Mouse (Mus musculus) c-Kit-positive CD71-positive TER-119-negative erythroid progenitor cells, embryonic 14.5 days (primary cell): ENCODE results near the gene Gzmk.
"Not testable (repeated sequence)": the region's sequence is repeated elsewhere in the genome, so short reads cannot be mapped to it uniquely, and the experiment has no call there.

Experiments used
- DNase-seq: peaks from one replicate; pipeline ENCODE4 v3.0.0-alpha.2; 2013; ENCODE audit warnings: low read depth

Gzmk gene

DNA sequence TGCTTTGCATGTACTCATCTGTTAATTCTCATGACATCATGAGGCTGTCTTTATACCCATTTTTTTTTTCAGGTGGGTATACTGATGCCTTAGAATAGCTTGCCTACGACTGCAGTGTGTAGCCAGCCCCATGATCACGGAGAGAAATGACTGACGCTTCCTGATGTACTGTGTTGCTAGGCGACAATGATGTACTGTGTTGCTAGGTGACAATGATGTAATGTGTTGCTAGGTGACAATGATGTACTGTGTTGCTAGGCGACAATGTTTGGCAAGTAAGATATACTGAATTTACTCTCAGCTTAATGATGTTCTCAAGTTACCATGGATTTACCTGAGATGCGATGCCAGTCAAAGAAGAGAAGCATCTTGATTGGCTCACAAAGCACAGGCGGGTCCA lies at the start of gene Gzmk:
Gene Gzmk, minus strand, starts transcription at position 98 of the 400 bp plus-strand sequence.
- DNase-seq, result no peak

DNA sequence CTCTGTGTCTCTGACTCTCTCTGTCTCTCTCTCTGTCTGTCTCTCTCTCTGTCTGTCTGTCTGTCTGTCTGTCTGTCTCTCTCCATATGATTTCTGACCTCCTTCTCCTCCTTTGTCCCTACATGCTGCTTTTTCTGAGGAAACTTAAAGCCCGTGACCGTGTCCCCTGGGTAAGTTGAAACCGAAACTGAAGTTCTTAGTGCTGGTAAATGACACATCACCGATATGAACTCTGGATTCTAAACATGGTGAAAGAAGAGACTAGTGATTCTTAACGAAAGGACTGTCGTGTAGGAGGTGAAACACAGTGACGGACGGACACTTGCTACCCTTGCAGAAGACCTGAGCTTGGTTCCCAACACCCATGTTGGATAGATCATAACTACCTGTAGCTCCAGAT lies 45.5 kb upstream of the Gzmk start:
- no peak for DNase-seq

DNA sequence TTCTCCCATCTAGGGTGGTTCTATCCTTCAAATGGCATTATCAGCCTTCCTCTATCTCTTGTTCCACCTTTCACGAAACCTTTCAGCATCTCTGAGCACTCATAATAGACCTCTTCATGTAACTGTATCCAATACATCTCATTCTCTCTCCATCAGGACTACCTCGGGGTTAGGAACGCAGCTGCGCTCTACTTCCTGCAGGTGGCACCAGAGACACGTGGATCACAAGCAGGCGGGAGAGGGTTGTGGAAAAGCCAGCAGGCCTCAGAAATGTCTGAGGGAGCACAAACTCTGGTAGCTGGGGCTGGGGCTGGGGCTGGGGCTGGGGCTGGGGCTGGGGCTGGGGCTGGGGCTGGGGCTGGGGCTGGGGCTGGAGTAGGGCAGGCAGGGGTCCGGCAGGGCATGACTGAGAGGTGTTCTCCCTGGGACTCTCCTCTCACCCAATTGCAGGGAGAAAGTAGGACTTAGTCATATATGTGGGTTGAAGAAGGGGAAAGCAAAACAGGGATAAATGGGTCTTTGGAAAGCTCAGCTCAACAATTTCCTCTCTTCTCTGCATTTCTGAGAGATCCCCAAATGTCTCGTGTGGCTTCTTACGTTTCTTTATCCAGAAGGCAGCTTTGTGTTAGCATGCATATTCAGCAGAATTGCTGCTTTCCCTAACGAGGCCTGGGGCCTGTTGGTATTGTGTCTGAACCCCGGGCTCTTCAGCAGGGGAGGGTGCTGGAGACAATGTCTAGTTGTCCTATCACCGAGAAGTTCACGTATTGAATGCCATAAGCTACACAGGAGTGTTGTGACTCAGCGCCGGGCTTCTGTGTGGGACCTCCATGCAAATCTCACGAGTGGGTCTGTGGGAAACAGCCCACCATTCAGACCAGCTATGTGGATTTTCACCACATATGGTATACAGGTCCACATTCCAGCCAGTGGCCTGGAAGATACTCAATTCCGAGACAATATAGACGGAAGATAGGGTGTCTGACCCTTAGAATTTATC lies 44.4 kb upstream of the Gzmk start:
- DNase-seq, result peak; percentile 55

DNA sequence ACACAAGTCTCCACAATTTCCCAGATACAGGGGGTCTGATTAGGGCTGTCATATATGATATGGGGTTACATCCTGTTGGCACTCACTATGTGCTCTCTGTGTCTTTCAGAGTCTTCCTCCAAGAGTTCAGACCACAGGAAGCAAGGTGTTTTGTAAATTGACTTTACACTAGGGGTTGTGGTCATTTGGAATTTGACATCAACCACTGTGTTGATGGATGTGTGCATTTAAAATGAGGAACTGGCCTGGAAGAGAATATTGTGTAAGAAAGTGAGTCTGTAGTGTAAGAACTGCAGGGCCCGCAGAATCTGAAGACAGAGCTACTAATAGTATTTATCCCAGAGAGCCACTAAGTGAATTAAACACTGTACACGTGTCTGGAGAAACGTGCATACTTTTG lies 41.5 kb upstream of the Gzmk start:
- no peak for DNase-seq

DNA sequence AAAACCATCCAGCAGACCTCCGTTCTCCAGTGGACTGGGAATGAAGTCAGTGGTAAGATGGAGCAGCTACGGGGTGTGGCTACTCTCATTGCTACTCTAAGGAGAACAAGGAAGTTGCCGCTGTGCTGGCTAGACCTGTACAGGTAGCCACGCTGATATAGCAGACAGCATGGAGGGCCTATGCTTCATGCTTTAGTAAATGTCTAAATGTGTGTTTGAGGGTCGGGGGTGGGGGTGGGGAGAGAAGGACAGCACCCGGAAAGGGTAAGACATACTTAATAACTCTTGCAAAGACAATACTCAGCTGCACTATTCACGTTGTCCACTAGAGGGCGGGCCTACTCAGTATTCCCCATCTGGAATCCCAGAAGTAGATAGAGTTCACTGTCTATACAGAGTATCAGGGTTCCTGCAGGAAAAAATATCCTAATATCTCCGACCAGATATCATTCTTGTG lies 40.8 kb upstream of the Gzmk start:
- DNase-seq, result peak; percentile 46

DNA sequence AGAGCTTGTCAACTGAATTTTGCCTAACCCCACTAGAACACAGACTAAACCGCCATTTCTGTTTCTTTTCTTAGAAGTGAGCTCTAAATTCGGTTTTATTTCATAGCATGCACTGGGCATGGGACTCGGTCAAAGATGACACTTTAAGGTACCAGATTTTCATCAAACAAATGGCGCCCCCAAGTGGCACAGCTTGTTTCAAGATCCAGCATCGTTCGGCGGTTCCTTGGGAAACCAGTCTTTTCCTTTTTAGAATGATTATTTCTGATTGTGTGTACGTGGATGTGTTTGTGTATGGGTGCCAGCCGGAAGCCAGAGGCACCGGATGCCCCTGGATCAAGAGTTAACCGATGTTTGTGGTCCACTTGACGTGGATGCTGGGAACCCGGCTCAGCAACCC lies 39.5 kb upstream of the Gzmk start:
- no peak for DNase-seq

DNA sequence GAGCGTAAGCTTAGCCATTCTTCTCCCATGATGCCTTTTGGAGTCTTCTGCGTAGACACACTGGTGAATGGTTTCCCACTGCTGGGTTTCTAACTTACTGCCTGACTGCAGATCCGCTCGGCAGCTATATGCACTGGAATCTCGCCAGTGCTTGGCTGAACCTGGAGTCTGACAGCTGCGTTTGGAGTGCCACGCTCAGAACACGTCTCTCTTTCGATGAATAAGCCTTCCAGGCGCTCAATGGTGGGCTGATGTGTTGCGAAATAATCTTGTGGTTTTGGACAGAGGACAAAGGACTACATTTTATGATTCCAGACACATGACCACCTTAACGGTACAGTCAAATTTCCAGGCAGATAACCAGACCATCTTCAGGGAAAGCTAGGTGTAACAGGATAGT lies 37.1 kb upstream of the Gzmk start:
- no peak for DNase-seq

DNA sequence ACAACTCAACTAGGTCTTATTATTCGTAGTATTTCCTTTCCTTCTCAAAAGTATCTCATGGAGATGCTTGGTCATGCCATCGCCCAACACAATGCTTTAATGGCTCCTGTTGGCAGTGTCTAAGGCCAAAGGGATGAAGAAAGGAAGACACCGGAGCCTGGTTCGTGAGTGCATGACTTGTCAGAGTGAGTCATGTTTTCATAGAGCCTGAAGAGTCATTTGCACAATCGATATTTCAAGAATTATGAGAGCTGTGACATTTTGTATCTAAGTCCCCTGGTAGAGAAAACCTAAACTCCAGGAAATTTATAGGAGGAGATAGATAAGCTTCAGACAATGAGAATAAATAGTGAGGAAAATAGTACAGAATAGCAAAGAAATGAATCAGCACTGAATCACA lies 33.5 kb upstream of the Gzmk start:
- DNase-seq, result no peak

DNA sequence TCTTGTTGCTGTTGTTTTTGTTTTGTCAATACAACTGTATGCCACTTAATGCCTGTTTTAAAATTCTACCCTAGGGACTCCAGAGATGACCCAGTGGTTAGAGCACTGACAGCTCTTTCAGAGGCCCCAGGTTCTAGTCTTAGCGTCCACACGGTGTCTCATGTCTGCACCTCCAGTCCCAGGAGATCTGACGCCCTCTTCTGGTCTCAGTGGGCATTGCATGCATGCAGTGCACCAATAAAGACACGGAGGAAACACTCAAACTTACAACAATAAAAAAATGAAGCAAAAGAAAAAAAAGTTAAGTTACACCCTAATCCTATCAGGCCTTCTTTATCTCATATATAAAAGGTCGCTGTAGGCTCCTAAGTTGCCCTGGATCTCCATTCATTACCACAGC lies 31.5 kb upstream of the Gzmk start:
- no peak for DNase-seq

DNA sequence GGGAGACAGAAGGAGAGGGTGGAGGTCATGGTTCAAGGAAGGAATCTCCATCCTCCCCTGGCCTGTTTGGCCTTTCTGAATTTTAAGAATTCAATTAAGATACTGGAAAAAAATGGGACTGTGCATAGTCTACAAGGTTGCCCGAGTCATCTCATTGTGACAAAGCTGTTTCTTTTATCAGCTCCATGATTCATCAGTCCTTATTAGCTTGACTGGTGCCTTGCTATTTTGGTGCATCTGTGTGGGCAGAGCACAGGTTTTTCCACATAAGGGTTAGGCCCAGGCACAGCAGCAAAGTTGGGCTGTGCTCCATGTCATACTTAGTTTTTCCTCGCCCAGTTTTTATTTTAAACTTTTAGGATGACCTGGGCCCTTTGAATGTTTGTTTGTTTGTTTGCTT lies 31.1 kb upstream of the Gzmk start:
- DNase-seq, result no peak

DNA sequence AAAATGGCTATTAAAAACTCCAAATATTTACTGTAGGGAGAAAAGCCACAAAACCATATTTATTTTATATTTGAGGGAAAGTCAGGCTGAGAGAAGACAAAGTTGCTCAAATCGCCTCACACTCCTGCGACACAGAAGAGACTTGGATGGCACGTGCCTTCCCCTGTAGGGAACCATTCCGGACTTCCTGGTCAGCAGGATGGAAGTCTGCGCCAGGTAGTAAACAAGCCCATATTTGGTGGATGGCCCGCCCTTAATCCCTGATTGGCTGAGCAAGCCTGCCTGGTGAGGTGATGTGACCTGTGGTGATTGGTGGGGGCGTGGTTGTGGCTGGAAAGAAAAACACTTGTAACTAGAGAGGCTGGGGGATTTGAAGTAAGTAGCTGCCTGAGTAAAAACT lies 26.9 kb upstream of the Gzmk start:
- not testable (repeated sequence) for DNase-seq

DNA sequence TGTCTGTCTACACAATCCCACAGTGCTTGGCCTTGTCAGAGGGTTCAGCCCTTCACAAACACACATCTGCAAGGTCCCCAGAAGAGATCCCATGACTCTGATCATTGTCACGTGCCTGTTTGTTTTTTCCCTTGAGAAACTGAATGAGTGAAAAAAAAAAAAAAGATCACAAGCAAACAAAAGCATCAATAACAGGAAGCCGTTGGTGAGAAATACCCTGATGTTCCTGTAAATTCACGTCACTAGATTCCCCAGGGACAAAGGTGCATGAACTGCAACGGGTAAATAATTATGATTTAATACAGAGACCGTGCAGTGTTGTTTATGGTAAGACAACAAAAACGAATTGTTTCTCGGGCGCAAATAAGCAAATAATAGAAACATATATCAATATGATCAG lies 19.3 kb upstream of the Gzmk start:
- no peak for DNase-seq

DNA sequence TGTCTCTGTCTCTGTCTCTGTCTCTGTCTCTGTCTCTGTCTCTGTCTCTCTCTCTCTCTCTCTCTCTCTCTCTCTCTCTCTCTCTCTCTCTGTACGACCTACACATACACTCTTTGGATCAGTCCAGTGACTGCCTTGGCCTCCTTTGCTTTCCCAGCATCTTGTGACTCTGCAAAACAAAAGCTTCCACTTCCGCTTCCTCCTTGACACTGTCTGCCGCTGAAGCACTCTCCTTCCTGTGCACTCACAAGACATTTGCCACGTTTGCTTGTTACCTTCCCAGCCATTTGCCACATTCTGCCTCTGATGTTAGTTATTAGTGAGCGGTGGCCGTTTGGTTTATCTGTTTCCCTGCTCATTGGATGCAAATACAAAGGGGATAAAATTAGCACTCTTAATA lies 16.4 kb upstream of the Gzmk start:
- DNase-seq, result no peak

DNA sequence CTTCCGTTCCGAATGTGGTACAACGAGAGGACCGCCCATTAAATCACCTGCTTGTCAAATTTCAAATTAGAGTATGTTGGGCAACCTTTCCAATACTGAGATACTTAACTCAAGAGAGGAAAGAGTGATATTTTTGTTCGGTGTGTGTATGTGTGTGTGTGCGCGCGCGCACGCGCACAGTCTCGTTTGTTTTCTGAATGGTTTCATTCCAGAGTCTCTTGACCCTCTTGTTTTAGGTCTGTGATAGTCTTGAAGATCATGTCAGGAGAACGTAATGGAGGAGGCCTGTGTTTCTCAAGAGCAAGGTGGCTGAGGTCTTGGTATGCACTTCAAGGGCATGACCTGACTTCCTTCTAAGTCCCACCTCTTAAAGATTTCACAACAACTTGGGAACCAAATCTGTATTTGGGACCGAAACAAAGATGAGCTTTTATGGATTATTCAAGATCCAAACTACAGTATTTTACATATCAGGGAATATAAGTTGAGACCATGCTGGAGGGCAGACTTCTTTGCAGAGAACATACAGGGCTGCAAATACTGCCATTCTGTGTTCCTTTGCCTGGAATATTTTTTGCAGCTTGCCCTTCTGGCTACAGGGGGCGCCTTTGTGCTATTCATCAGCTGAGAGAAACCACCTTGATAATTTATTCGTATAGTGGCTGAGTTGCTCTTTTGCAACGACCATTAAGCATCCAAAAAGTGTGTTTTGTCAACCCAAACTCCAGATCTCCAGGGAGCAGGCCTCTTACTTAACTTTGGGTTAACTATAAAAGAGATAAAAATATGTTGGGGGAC lies 2.2 kb upstream of the Gzmk start:
- no peak for DNase-seq

DNA sequence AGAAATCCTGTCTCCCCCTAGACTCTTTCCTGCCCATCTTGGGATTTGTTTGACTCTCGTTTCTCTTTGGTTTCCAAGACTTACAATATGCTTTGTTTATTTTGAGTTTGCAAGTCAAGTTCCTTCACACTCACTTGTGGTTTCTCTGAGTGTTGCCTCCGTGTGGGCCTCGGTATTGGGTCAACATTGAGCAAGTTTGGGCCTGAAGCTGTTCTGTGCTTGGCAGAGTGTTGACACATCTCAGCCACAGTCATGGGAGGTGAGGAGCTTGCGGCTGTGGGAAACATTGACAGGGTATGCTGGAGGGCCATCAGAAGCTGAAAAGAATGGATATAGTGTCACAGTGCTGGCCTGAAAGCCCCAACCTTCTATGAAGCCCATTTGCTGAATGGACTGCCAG lies 1.4 kb upstream of the Gzmk start:
- DNase-seq, result no peak

DNA sequence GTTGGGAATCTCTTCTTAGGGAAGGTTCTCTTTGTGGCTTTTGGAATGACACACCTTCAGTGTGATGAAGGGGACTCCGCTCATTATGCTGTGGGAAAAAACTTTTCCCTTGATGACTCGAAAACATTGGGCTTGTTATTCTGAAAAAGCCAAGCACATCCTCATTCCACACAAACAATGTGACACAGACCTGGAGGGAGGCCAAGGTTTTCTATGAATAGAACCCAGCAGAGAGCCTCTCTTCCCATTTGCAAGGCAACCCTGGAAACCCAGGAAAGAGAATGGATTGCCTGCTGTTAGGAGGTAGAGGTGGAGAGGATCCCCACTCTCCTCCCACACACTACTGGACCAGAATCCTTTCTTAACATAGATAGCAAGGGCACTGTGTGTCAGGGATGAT lies 1.6 kb downstream of the Gzmk start:
- DNase-seq, result no peak

DNA sequence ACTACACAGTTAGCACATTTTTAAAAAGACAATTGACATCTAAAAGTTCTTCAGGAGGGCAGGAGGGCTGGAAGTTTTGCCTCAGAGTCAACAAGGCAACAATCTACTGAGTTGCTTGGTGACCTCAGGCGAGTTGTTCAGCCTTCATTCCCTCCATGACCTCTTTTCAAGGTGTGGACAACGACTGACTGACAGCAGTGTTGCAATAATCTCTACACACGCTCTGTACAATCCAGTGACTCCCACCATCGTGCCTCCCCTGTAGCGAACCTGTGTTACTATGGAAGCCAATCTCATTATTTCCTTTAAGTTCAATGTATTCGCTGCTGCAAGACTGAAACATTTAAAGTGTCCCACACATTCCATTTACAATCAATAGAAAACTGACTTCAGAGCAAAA lies 3.9 kb downstream of the Gzmk start:
- no peak for DNase-seq

DNA sequence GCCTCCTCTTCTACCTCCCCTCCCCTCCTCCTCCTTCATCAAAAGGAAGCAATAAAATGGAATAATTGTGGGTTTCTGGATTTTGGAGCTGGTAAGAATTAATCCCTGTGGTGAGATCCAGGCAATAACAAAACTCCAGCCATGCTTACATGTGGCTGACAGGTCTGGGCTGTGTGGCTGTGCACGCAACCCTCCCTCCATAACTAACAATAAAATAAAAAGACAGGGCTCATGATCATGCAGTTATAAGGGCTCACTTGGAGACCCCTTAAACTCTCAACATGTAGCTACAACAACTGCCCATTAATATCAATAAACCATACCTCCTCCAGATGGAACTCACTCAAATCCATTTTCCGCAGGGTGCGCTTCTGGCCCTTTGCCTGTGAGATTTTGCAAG lies 11.8 kb downstream of the Gzmk start:
- DNase-seq, result no peak

DNA sequence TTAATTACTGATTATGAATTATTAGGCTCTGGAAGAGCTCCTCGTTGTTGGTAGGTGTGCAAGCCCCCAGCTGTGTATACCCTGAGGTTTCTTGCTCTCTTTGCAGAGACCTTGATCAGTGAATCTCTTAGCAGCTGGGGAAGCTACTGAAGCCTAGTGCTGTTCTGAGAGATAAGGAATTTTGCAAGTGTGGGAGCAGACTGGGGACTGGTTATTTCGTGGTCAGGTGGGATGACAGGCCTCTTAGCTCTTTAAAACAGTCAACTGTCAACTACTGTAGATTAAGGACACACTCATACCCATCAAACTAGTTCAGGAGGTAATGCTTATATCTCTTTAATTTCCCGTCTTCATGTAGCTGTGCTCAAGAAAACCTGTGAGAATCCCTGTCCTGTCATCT lies 13.3 kb downstream of the Gzmk start:
- peak; percentile 5 for DNase-seq

DNA sequence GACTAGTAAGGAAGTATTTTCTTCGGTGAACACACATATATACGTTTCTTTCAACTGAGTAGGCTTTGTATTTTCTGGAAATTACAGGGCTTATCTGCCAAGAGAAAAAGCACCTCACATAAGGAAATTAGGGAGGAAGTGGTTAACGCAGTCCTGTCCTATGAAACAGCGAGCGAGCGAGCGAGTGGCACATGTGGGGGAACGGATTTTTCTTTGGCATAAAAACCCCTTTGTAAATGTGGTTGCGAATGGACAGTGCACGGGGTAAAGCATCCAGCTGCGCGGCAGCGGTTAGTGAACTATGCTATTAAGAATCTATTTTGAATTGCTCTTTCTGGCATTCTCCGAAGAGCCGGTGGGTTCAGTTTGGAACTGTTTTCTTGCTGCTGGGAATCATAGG lies 14.4 kb downstream of the Gzmk start:
- no peak for DNase-seq

DNA sequence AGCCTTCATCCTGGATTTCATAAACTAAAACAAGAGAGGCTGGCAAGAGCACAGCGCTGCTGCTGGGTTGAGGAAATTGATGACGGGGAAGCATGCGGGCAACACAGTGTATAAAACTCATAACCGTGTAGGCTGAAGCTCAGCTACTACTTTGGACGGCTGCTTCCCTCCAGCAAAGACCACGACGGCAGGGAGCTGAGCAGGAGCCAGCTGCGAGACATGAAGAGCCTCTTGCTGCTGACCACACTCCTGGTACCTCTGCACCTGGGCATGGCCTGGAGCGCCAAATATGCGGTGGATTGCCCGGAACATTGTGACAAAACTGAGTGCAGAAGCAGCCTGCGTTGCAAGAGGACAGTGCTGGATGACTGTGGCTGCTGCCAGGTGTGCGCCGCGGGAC lies 16.1 kb downstream of the Gzmk start, which contains the start of gene Esm1:
Gene Esm1, plus strand, starts transcription at position 36 of the 400 bp plus-strand sequence.
- DNase-seq, result no peak

DNA sequence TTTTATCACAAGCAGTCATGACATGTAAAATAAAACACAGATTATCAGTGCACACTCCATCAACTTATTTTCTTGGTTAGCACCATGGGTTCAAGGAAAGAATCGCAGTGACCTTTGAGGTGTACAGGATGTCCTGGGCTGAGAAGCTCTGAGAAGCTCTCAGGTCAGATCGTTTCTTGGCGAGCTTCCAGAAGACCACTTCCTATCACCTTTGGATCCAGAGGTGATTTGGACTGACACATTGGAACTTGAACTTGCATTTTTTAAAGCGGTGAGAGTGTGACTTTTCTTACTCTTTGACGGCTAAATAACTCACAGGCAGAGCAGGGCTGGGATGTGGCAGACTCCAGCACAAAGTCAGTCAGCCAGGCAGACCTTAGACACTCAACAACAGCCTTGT lies 20.4 kb downstream of the Gzmk start:
- DNase-seq, result no peak

DNA sequence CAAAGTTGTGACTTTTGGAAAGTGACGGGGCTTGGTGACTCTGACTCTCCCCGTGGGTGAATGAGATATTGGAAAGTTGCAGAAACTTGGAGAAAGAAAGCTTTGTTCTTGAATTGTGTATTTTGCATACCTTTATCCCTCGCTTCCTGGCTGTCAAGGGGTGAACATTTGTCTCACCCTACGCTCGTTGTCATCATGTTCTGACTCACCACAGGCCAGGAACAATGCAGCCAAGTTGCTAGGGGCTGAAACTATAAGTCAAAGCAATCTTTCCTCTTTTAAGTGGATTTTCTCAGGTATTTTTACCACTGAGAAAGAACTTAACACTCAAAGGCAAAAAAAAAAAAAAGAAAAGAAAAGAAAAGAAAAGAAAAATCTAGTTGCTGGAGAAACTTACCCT lies 22.6 kb downstream of the Gzmk start:
- no peak for DNase-seq
